Mouse (Mus musculus) intestine, embryonic 14.5 days (tissue): ENCODE measurements around the gene Arhgef26. TPM values are rescaled to one million over a fixed set of nuclear protein-coding genes. Genes with fewer than 3 reads are reported as not detected.

Source experiments
- ATAC-seq: fragments of 200-750 bp; cut with Nextera tagmentation; replicated peaks from 2 replicates; pipeline ENCODE4 v1.8.0; 2017; ENCODE audit warnings: low read depth, moderate number of reproducible peaks, moderate TSS enrichment, moderate library complexity; ENCODE audit not compliant: low FRiP score, low TSS enrichment
- DNase-seq: peaks from one replicate; pipeline ENCODE4 v3.0.0-alpha.2; 2018; ENCODE audit warnings: low spot score
- H3K27ac ChIP-seq: fragments of 300-500 bp; sonication (generic); 2 replicates; pipeline ENCODE4 v1.5.1; 2014; ENCODE audit warnings: low read depth, mild to moderate bottlenecking, control low read depth
- H3K27me3 ChIP-seq: fragments of 300-500 bp; sonication (generic); replicated peaks from 2 replicates; pipeline ENCODE4 v1.6.1; 2014; ENCODE audit warnings: low read length, control low read depth; ENCODE audit not compliant: control insufficient read depth, insufficient read depth
- H3K36me3 ChIP-seq: fragments of 300-500 bp; sonication (generic); 2 replicates; pipeline ENCODE4 v1.6.1; 2014; ENCODE audit warnings: low read length, control low read depth; ENCODE audit not compliant: control insufficient read depth, insufficient read depth
- H3K4me1 ChIP-seq: fragments of 300-500 bp; sonication (generic); replicated peaks from 2 replicates; pipeline ENCODE4 v1.6.1; 2014; ENCODE audit warnings: low read length, control low read depth, mixed read lengths; ENCODE audit not compliant: control insufficient read depth, insufficient read depth
- H3K4me2 ChIP-seq: fragments of 300-500 bp; sonication (generic); 2 replicates; pipeline ENCODE4 v1.6.1; 2014; ENCODE audit warnings: low read length
- H3K4me3 ChIP-seq: fragments of 300-500 bp; sonication (generic); 2 replicates; pipeline ENCODE4 v1.5.1; 2014; ENCODE audit warnings: low read depth, low read length, control low read depth, mixed read lengths
- H3K9ac ChIP-seq: fragments of 300-500 bp; sonication (generic); 2 replicates; pipeline ENCODE4 v1.6.1; 2014; ENCODE audit warnings: mild to moderate bottlenecking, low read length
- H3K9me3 ChIP-seq: fragments of 300-500 bp; sonication (generic); 2 replicates; pipeline ENCODE4 v1.6.1; 2016; ENCODE audit warnings: low read length, control low read depth; ENCODE audit not compliant: control insufficient read depth
- WGBS: fragments of 180-500 bp; shearing (Covaris S2); extraction: QIAGEN DNeasy Blood & Tissue Kit; methylation state at CpG from one replicate; pipeline ENCODE4 v1.1.7; 2014; 5-methylcytosine and 5-hydroxymethylcytosine counted together
- polyA plus RNA-seq: library from polyadenylated mRNA; unstranded; fragments of >200 nt; fragmentation: Nextera tagmentation; extraction: Ambion mirVana; gene quantifications from 2 replicates; pipeline ENCODE4 v1.2.1, GENCODE M21; 2014

Arhgef26 gene
- polyA plus RNA-seq, 1 experiment from 2014 or later = 14.6 TPM

DNA sequence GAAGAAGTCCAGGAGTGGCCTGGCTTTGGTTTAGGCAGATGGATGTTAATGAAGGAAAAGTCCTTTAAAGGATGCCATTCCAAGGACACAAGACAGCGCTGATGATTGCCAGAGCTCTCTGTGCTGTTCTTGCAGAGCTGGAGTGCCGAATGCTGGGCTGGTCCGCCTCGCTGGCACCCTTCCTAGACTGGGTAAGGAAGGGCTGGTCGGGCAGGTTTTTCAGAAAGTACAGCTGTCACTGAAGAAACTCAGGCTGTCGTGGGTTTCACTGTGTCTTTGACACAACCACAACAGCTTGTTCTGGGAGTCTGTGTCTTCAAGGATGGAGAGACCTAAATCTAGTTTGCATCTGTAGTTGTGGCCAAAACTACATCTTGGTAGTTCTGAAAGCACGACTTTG lies 74.6 kb downstream of the Arhgef26 start:
- Histone ChIP-seq H3K9ac (no peak overlapping the region), H3K4me2 (no peak overlapping the region), H3K9me3 (no peaks in the 10 kb centered on the region), H3K4me1 (peaks cover 16% of the 10 kb centered on the region), H3K27ac (peak overlapping the region; percentile 71), H3K4me3 (no peak overlapping the region), H3K36me3 (no peaks in the 10 kb centered on the region), H3K27me3 (no peaks in the 10 kb centered on the region)
- DNase-seq (no peak), ATAC-seq (peak; percentile 79; the same call in 1 of the 2 replicates)
- 27% methylated on average over 7 of the region's 7 CpGs for WGBS

DNA sequence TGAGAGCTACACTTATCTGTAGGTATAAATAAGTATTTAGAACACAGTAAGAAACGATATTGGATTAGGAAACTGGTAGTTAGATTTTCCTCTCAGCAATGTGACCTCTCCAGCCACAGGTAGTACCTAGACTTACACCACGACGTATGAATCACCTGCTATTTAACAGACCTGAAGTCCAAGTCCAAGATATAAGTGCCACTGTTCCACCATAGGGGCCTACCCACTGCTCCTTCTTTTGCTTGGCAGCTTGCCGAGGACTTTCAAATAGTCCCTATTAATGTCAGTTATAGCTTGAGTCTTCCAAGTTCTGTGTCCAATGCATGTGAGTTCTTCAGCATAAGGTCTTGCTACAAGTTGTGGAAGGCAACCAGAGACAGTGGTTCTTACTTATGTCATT lies 76.8 kb downstream of the Arhgef26 start:
- Histone ChIP-seq H3K4me3 (no peak overlapping the region), H3K9ac (no peak overlapping the region), H3K27ac (no peak overlapping the region), H3K27me3 (no peaks in the 10 kb centered on the region), H3K9me3 (no peaks in the 10 kb centered on the region), H3K36me3 (peaks cover 2% of the 10 kb centered on the region; the same call in 1 of the 2 replicates), H3K4me1 (peaks cover 16% of the 10 kb centered on the region), H3K4me2 (no peak overlapping the region)
- DNase-seq (no peak), ATAC-seq (no peak)
- WGBS = 92% methylated on average over 4 of the region's 4 CpGs

DNA sequence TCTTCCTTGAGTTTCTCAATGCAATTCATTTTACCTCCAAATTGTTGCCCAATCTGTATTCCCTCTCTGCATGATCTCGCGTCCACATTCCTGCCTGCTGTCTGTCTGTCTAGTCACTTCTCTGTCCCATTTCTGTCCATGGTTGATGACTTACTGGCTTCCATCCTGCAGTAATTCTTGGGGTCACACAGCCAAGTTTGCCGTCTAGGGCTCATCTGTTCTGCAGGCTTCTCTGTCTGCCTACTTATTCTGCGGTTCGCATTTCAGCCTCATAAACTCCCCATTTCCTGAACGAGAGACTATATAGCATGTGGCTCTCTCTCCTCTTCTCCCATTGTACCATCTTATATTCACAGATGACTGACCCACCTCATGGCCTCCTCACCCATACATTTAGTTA lies 79.3 kb downstream of the Arhgef26 start:
- no peak overlapping the region for H3K4me2 ChIP-seq
- H3K36me3 ChIP-seq = peaks cover 3% of the 10 kb centered on the region; the same call in 1 of the 2 replicates
- no peak overlapping the region for H3K4me3 ChIP-seq
- H3K27me3 ChIP-seq = no peaks in the 10 kb centered on the region
- H3K4me1 ChIP-seq = peaks cover 12% of the 10 kb centered on the region; the same call in 1 of the 2 replicates
- ATAC-seq (no peak), DNase-seq (no peak)
- H3K9me3 ChIP-seq = no peaks in the 10 kb centered on the region
- 63% methylated on average over 6 of the region's 6 CpGs for WGBS
- no peak overlapping the region for H3K9ac ChIP-seq
- 0 out of 2 replicates have a peak overlapping the region, but pooled peaks have one; percentile 23 for H3K27ac ChIP-seq

DNA sequence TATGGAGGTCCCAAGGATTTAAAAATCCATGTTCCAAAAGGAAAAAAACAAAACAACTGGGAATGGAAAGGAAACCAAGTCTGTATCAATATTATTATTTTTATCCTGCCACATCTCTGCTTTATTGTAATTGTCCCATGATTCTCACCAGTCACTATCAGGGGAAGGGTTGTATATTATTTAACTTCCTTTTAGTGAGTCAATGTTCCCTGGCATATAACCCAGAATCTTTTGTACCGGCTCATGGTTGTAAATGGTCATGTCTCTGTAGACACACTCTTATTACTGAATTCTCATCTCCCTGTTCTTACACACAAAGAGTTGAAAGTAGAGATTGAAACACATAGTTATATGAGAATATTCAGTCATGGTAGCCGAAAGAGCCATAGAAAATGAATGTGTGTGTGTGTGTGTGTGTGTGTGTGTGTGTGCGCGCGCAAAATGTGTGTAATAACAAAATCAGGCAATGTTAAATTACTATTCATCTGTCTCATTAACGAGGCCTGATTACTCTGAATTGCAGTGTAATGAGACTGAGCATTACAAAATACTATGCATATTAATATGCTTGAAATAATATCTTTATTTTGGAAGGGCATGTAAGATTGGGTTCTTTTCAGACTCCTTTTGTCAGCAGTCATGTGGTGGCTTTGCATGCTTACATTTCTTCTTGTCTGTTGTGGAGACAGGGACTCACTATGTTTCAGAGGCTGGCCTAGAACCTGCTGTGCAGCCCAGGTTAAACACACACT lies 80.4 kb downstream of the Arhgef26 start:
- Histone ChIP-seq H3K9ac (no peak overlapping the region), H3K9me3 (no peaks in the 10 kb centered on the region), H3K27me3 (no peaks in the 10 kb centered on the region), H3K4me1 (peaks cover 6% of the 10 kb centered on the region; the same call in 1 of the 2 replicates), H3K36me3 (peaks cover 6% of the 10 kb centered on the region; the same call in 1 of the 2 replicates), H3K27ac (no peak overlapping the region), H3K4me2 (no peak overlapping the region), H3K4me3 (no peak overlapping the region)
- WGBS = 94% methylated on average over 6 of the region's 6 CpGs
- no peak for ATAC-seq
- DNase-seq = no peak

DNA sequence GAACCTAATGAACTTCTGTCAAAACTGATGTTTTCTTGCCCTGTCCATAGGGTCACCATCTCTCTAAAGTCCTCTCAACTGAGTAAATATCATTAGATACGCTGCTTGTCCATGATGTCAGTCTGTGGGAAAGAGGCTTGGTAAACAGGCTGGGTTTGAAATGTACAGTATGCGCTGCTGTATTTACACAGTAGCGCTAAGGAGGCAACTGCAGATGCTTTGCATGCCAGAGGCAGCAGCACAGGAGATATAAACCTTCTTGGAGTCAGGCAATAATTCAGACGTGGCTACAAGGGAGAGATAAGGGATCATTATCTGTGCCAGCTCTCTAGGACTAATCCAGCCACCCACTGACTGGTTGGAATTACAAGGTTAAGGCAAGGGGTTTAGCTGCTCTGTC lies 95.5 kb downstream of the Arhgef26 start:
- ATAC-seq = no peak
- Histone ChIP-seq H3K9me3 (no peaks in the 10 kb centered on the region), H3K27me3 (no peaks in the 10 kb centered on the region), H3K27ac (no peak overlapping the region), H3K4me1 (no peaks in the 10 kb centered on the region), H3K9ac (no peak overlapping the region), H3K4me2 (no peak overlapping the region), H3K4me3 (no peak overlapping the region), H3K36me3 (0 out of 2 replicates have a peak, but pooled peaks cover 5% of the 10 kb centered on the region)
- WGBS = 31% methylated on average over 4 of the region's 4 CpGs
- no peak for DNase-seq

DNA sequence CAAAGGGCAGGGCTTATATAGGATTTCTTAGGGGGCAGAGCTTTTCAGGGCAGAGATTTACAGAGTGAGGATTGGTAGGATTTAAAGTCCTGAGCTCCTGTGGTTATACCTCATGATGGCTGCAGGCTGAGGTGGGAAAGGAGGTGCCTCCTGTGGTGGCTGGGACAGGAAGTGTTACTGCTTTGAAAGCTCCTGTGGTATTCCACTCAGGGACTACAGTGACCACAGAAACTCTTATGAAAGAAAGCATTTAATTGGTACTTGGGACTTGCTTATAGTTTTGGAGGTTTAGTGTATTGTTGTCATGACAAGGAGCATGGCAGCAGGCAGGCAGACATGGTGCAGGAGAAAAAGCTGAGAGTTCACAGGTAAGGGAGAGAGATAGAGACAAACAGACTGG lies 97.8 kb downstream of the Arhgef26 start:
- Histone ChIP-seq H3K36me3 (0 out of 2 replicates have a peak, but pooled peaks cover 2% of the 10 kb centered on the region), H3K27me3 (no peaks in the 10 kb centered on the region), H3K27ac (no peak overlapping the region), H3K9me3 (no peaks in the 10 kb centered on the region), H3K4me2 (no peak overlapping the region), H3K4me1 (no peaks in the 10 kb centered on the region), H3K9ac (no peak overlapping the region), H3K4me3 (no peak overlapping the region)
- ATAC-seq = no peak
- DNase-seq = no peak

DNA sequence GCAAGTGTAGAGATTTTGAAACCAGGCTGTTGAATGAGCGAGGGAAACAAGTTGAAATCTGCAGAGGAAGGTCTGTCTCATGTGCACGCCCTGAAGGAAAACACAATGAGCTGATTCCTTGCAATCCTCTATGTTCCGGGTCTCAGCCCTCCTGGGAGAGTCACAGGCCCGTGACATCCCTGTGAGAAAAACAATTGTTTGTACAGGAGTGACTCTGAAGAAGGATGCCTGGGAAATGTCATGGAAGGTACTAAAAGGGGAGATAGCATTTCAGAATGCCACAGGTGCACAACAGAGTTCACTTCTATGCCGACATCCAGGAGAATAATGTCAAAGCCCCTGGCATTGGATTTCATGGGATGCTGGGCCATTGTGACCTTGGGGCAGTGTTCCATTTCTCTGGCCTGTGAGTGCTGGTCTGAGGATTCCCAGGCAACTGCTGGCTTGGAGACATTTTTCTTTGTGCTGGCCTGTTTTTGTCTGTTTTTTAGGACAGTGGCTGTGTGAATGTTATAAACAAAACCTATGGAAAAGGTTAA lies 102.4 kb downstream of the Arhgef26 start:
- ATAC-seq (no peak), DNase-seq (no peak)
- Histone ChIP-seq H3K27ac (no peak overlapping the region), H3K4me2 (no peak overlapping the region), H3K9ac (no peak overlapping the region), H3K36me3 (0 out of 2 replicates have a peak, but pooled peaks cover 2% of the 10 kb centered on the region), H3K4me3 (no peak overlapping the region), H3K27me3 (no peaks in the 10 kb centered on the region), H3K4me1 (no peaks in the 10 kb centered on the region), H3K9me3 (no peaks in the 10 kb centered on the region)
- 42% methylated on average over 5 of the region's 5 CpGs for WGBS

DNA sequence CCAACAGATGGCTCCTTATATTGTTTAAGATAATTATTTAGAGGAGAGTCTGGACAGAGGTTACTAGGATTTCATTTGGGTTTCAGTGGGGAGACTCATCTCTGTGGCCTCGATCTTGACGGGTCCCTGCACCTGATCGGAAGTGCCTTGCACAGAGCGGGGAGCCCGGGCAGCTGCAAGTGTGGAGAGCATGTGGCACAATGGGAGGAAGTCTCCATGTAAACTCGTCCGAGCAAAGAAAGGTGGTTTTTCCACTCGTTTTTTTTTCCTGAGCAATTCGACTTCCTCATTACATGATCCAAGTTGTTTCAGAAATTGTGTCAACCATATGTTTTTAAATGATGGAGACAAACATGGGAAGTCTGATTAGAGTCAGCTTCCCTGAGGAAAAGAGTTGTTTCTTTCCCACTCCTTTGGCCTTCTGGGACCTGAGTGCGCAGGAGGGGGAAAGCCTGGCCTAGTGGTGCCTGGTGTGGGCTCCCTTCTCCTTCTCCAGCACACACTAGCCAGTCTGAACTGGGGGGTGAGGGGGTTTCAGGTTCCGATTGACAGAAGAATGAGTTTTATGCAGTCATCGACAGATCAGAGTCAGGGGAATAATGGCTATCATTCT lies 105.5 kb downstream of the Arhgef26 start:
- no peak overlapping the region for H3K4me3 ChIP-seq
- ATAC-seq = no peak
- no peaks in the 10 kb centered on the region for H3K9me3 ChIP-seq
- H3K27ac ChIP-seq = no peak overlapping the region
- WGBS = 79% methylated on average over 12 of the region's 12 CpGs
- H3K4me1 ChIP-seq = no peaks in the 10 kb centered on the region
- no peak for DNase-seq
- no peak overlapping the region for H3K9ac ChIP-seq
- H3K27me3 ChIP-seq = no peaks in the 10 kb centered on the region
- H3K4me2 ChIP-seq = no peak overlapping the region
- no peaks in the 10 kb centered on the region for H3K36me3 ChIP-seq
